Mouse (Mus musculus): ENCODE results near the gene Top3b. TPM values are rescaled to one million over a fixed set of nuclear protein-coding genes. Genes with fewer than 3 reads are reported as not detected.

Top3b gene
- polyA plus RNA-seq, 1 experiment from 2014 or later, result 62.9 TPM

GRCm38 (mm10) chr16:16930810-16931296, 60.3 kb downstream of the Top3b start:
- peak; percentile 87 for ATAC-seq
- DNase-seq (ENCODE audit: low spot score), result peak; percentile 59

GRCm38 (mm10) chr16:16939543-16939942, 69.0 kb downstream of the Top3b start:
- H3K36me3 ChIP-seq (ENCODE audit: control insufficient read depth, insufficient read depth, low read length), result no peaks in the 10 kb centered on the region
- ATAC-seq, result no peak
- no peaks in the 10 kb centered on the region for H3K4me1 ChIP-seq (ENCODE audit: control insufficient read depth, insufficient read depth, low read length)
- H3K9ac ChIP-seq (ENCODE audit: low read length), result no peak overlapping the region
- DNase-seq (ENCODE audit: low spot score), result no peak
- H3K4me3 ChIP-seq (ENCODE audit: low read depth, low read length), result no peak overlapping the region
- H3K9me3 ChIP-seq (replicated peaks; ENCODE audit: control insufficient read depth, low read length), result no peaks in the 10 kb centered on the region
- WGBS, result 96% methylated on average over 9 of the region's 9 CpGs
- no peaks in the 10 kb centered on the region for H3K27me3 ChIP-seq (replicated peaks; ENCODE audit: control insufficient read depth, insufficient read depth, low read length)
- H3K4me2 ChIP-seq (ENCODE audit: low read length), result no peak overlapping the region
- no peak overlapping the region for H3K27ac ChIP-seq (ENCODE audit: low read depth, low read length)

More at GRCm38 (mm10) chr16:16930810-16931296, 60.3 kb downstream of the Top3b start:
- H3K27ac ChIP-seq (ENCODE audit: low read depth, low read length), result peak overlapping the region; percentile 59; the same call in 1 of the 2 replicates
- WGBS, result 66% methylated on average over 5 of the region's 5 CpGs
- no peak overlapping the region for H3K9ac ChIP-seq (ENCODE audit: low read length)
- H3K36me3 ChIP-seq (ENCODE audit: control insufficient read depth, insufficient read depth, low read length), result 0 out of 2 replicates have a peak, but pooled peaks cover 5% of the 10 kb centered on the region
- H3K9me3 ChIP-seq (replicated peaks; ENCODE audit: control insufficient read depth, low read length), result no peaks in the 10 kb centered on the region; the same call in 1 of the 2 replicates
- no peaks in the 10 kb centered on the region for H3K27me3 ChIP-seq (replicated peaks; ENCODE audit: control insufficient read depth, insufficient read depth, low read length)
- H3K4me2 ChIP-seq (ENCODE audit: low read length), result no peak overlapping the region
- H3K4me1 ChIP-seq (ENCODE audit: control insufficient read depth, insufficient read depth, low read length), result no peaks in the 10 kb centered on the region
- H3K4me3 ChIP-seq (ENCODE audit: low read depth, low read length), result no peak overlapping the region

GRCm38 (mm10) chr16:16941078-16941477, 70.5 kb downstream of the Top3b start:
- Histone ChIP-seq H3K27ac (ENCODE audit: low read depth, low read length) (no peak overlapping the region), H3K4me3 (ENCODE audit: low read depth, low read length) (no peak overlapping the region), H3K27me3 (replicated peaks; ENCODE audit: control insufficient read depth, insufficient read depth, low read length) (no peaks in the 10 kb centered on the region), H3K4me2 (ENCODE audit: low read length) (no peak overlapping the region), H3K9me3 (replicated peaks; ENCODE audit: control insufficient read depth, low read length) (no peaks in the 10 kb centered on the region), H3K36me3 (ENCODE audit: control insufficient read depth, insufficient read depth, low read length) (no peaks in the 10 kb centered on the region), H3K4me1 (ENCODE audit: control insufficient read depth, insufficient read depth, low read length) (no peaks in the 10 kb centered on the region), H3K9ac (ENCODE audit: low read length) (no peak overlapping the region)
- DNase-seq (ENCODE audit: low spot score), result no peak
- WGBS, result 85% methylated on average over 2 of the region's 2 CpGs
- no peak for ATAC-seq

Other genes with a start within 250 kb of the Top3b start
- gene Olfr19, start 194.3 kb upstream of the Top3b start, polyA plus RNA-seq (2014; fragmentation: Nextera tagmentation; extraction: Ambion mirVana), result not detected in 2 replicates
- gene Spag6l, start 41.3 kb upstream of the Top3b start, polyA plus RNA-seq (2014; fragmentation: Nextera tagmentation; extraction: Ambion mirVana), result 10.8 and 12.7 TPM in 2 replicates
- gene Igll1, start 6.8 kb upstream of the Top3b start, polyA plus RNA-seq (2014; fragmentation: Nextera tagmentation; extraction: Ambion mirVana), result 0.35 TPM in 1 of 2 replicates, not detected in the other
- 2.2 and 2.3 TPM in 2 replicates for gene Vpreb1, start 107 bp downstream of the Top3b start, polyA plus RNA-seq (2014; fragmentation: Nextera tagmentation; extraction: Ambion mirVana)
- gene Ppm1f, start 25.7 kb downstream of the Top3b start, polyA plus RNA-seq (2014; fragmentation: Nextera tagmentation; extraction: Ambion mirVana), result 12.0 and 14.6 TPM in 2 replicates
- 217 and 218 TPM in 2 replicates for gene Mapk1, start 112.6 kb downstream of the Top3b start, polyA plus RNA-seq (2014; fragmentation: Nextera tagmentation; extraction: Ambion mirVana)
- 180 and 195 TPM in 2 replicates for gene Ypel1, start 199.0 kb downstream of the Top3b start, polyA plus RNA-seq (2014; fragmentation: Nextera tagmentation; extraction: Ambion mirVana)
- 146 and 153 TPM in 2 replicates for gene Ppil2, start 240.5 kb downstream of the Top3b start, polyA plus RNA-seq (2014; fragmentation: Nextera tagmentation; extraction: Ambion mirVana)